Mouse (Mus musculus) intestine, postnatal 0 days (tissue): Measurements from ENCODE around the gene Cops7a. TPM values are rescaled to one million over a fixed set of nuclear protein-coding genes. Genes with fewer than 3 reads are reported as not detected.

Source experiments
- ATAC-seq: fragments of 200-750 bp; cut with Nextera tagmentation; 2 replicates; pipeline ENCODE4 v1.8.0; 2017; ENCODE audit warnings: mild to moderate bottlenecking, moderate TSS enrichment, moderate library complexity
- H3K27ac ChIP-seq: fragments of 300-500 bp; sonication (generic); 2 replicates; pipeline ENCODE4 v1.5.1; 2014; ENCODE audit warnings: mild to moderate bottlenecking, low read depth, low read length, moderate library complexity
- H3K27me3 ChIP-seq: fragments of 300-500 bp; sonication (generic); replicated peaks from 2 replicates; pipeline ENCODE4 v1.6.1; 2014; ENCODE audit warnings: low read length, mixed read lengths; ENCODE audit not compliant: control insufficient read depth, insufficient read depth
- H3K36me3 ChIP-seq: fragments of 300-500 bp; sonication (generic); 2 replicates; pipeline ENCODE4 v1.6.1; 2014; ENCODE audit warnings: mild to moderate bottlenecking, moderate library complexity; ENCODE audit not compliant: control insufficient read depth, insufficient read depth
- H3K4me1 ChIP-seq: fragments of 300-500 bp; sonication (generic); replicated peaks from 2 replicates; pipeline ENCODE4 v1.6.1; 2014; ENCODE audit warnings: antibody characterized with exemption, low read length, mixed read lengths; ENCODE audit not compliant: control insufficient read depth, insufficient read depth
- H3K4me2 ChIP-seq: fragments of 300-500 bp; sonication (generic); replicated peaks from 2 replicates; pipeline ENCODE4 v1.6.1; 2014; ENCODE audit warnings: low read depth, mild to moderate bottlenecking, moderate library complexity
- H3K4me3 ChIP-seq: fragments of 300-500 bp; sonication (generic); 2 replicates; pipeline ENCODE4 v1.5.1; 2014; ENCODE audit warnings: low read depth, low read length
- H3K9ac ChIP-seq: fragments of 300-500 bp; sonication (generic); 2 replicates; pipeline ENCODE4 v1.6.1; 2014; ENCODE audit warnings: mild to moderate bottlenecking, low read depth, low read length
- H3K9me3 ChIP-seq: fragments of 300-500 bp; sonication (generic); 2 replicates; pipeline ENCODE4 v1.6.1; 2016; ENCODE audit warnings: mixed run types; ENCODE audit not compliant: control insufficient read depth
- CTCF ChIP-seq: sonication (generic); IDR thresholded peaks from 2 replicates; pipeline ENCODE4 v1.5.1; 2016; ENCODE audit warnings: low read depth, mild to moderate bottlenecking, control low read depth, antibody characterized with exemption, moderate library complexity
- WGBS: fragments of 180-500 bp; shearing (Covaris S2); extraction: QIAGEN DNeasy Blood & Tissue Kit; methylation state at CpG from one replicate; pipeline ENCODE4 v1.1.7; 2014; 5-methylcytosine and 5-hydroxymethylcytosine counted together
- polyA plus RNA-seq: library from polyadenylated mRNA; unstranded; fragments of >200 nt; fragmentation: Nextera tagmentation; extraction: Ambion mirVana; gene quantifications from 2 replicates; pipeline ENCODE4 v1.2.1, GENCODE M21; 2015

The Cops7a gene
- polyA plus RNA-seq, 1 experiment from 2014 or later, result 110 TPM

GRCm38 (mm10) chr6:125003706-125004105, 38.4 kb upstream of the Cops7a start:
- H3K9ac ChIP-seq, result no peak overlapping the region
- H3K4me3 ChIP-seq, result no peak overlapping the region
- TF ChIP-seq CTCF, result no peak
- no peaks in the 10 kb centered on the region for H3K36me3 ChIP-seq
- H3K27ac ChIP-seq, result no peak overlapping the region
- peaks cover 5% of the 10 kb centered on the region; the same call in 1 of the 2 replicates for H3K4me1 ChIP-seq
- no peaks in the 10 kb centered on the region for H3K9me3 ChIP-seq
- WGBS, result 11% methylated on average over 3 of the region's 3 CpGs
- no peak overlapping the region for H3K4me2 ChIP-seq
- ATAC-seq, result 0 out of 2 replicates have a peak, but pooled peaks have one; percentile 13
- H3K27me3 ChIP-seq, result peaks cover 32% of the 10 kb centered on the region

GRCm38 (mm10) chr6:124999546-124999945, 34.2 kb upstream of the Cops7a start:
- Histone ChIP-seq H3K36me3 (no peaks in the 10 kb centered on the region), H3K27me3 (peaks cover 59% of the 10 kb centered on the region), H3K9ac (no peak overlapping the region), H3K4me3 (no peak overlapping the region), H3K27ac (no peak overlapping the region), H3K9me3 (no peaks in the 10 kb centered on the region), H3K4me2 (no peak overlapping the region), H3K4me1 (0 out of 2 replicates have a peak, but pooled peaks cover 4% of the 10 kb centered on the region)
- WGBS, result 25% methylated on average over 10 of the region's 10 CpGs
- TF ChIP-seq CTCF, result no peak
- ATAC-seq, result no peak

- Histone ChIP-seq H3K36me3 (no peaks in the 10 kb centered on the region), H3K9me3 (no peaks in the 10 kb centered on the region), H3K27me3 (peaks cover 59% of the 10 kb centered on the region), H3K27ac (no peak overlapping the region), H3K4me3 (no peak overlapping the region), H3K4me2 (no peak overlapping the region), H3K4me1 (0 out of 2 replicates have a peak, but pooled peaks cover 4% of the 10 kb centered on the region), H3K9ac (no peak overlapping the region)
- no peak for ATAC-seq
- 35% methylated on average over 14 of the region's 14 CpGs for WGBS
- TF ChIP-seq CTCF, result no peak
Observed at GRCm38 (mm10) chr6:124999091-124999490, 33.8 kb upstream of the Cops7a start.

GRCm38 (mm10) chr6:124998066-124998465, 32.7 kb upstream of the Cops7a start:
- peaks cover 59% of the 10 kb centered on the region for H3K27me3 ChIP-seq
- no peak for TF ChIP-seq CTCF
- 12% methylated on average over 8 of the region's 8 CpGs for WGBS

GRCm38 (mm10) chr6:124996551-124997501, 31.5 kb upstream of the Cops7a start, which contains the start of gene Pianp:
TSS of gene Pianp (plus strand) at chr6:124996694.
- no peak for TF ChIP-seq CTCF
- Histone ChIP-seq H3K27me3 (peaks cover 52% of the 10 kb centered on the region), H3K4me2 (peak within 1 kb of the TSS; percentile 94)

More at GRCm38 (mm10) chr6:124998066-124998465, 32.7 kb upstream of the Cops7a start:
- ATAC-seq, result no peak
- H3K27ac ChIP-seq, result no peak overlapping the region
- no peak overlapping the region for H3K9ac ChIP-seq
- H3K4me3 ChIP-seq, result no peak overlapping the region
- 0 out of 2 replicates have a peak, but pooled peaks cover 4% of the 10 kb centered on the region for H3K4me1 ChIP-seq
- no peaks in the 10 kb centered on the region for H3K9me3 ChIP-seq
- no peak overlapping the region for H3K4me2 ChIP-seq
- H3K36me3 ChIP-seq, result no peaks in the 10 kb centered on the region

GRCm38 (mm10) chr6:124995831-124996403, 30.6 kb upstream of the Cops7a start:
- no peak overlapping the region for H3K27ac ChIP-seq
- WGBS, result 51% methylated on average over 8 of the region's 8 CpGs
- H3K4me1 ChIP-seq, result 0 out of 2 replicates have a peak, but pooled peaks cover 4% of the 10 kb centered on the region
- no peak overlapping the region for H3K9ac ChIP-seq
- H3K4me3 ChIP-seq, result no peak overlapping the region
- no peak for ATAC-seq
- peaks cover 48% of the 10 kb centered on the region for H3K27me3 ChIP-seq
- no peaks in the 10 kb centered on the region for H3K36me3 ChIP-seq
- H3K9me3 ChIP-seq, result no peaks in the 10 kb centered on the region
- H3K4me2 ChIP-seq, result no peak overlapping the region
- TF ChIP-seq CTCF, result no peak

More at GRCm38 (mm10) chr6:124996551-124997501, 31.5 kb upstream of the Cops7a start, which contains the start of gene Pianp:
- Histone ChIP-seq H3K9me3 (no peaks in the 10 kb centered on the region), H3K4me3 (peak within 1 kb of the TSS; percentile 56), H3K27ac (no peak within 1 kb of the TSS), H3K4me1 (0 out of 2 replicates have a peak, but pooled peaks cover 4% of the 10 kb centered on the region), H3K9ac (0 out of 2 replicates have a peak within 1 kb of the TSS, but pooled peaks have one; percentile 17), H3K36me3 (no peaks in the 10 kb centered on the region)
- under 1% methylated on average over 58 of the region's 78 CpGs for WGBS
- ATAC-seq, result peak; percentile 19; the same call in 1 of the 2 replicates
